Mouse (Mus musculus) left cerebral cortex, adult 8-10 months (tissue): ENCODE data around the gene Utp15. TPM values are rescaled to one million over a fixed set of nuclear protein-coding genes. Genes with fewer than 3 reads are reported as not detected.

ENCODE experiments used
- DNase-seq, 2 experiments: peaks; one replicate each; pipeline ENCODE4 v3.0.0; 2022; ENCODE audit warnings: low spot score in 2 of 2
- total RNA-seq, 4 experiments: library from RNA; stranded (reverse); gene quantifications; 2 replicates each; pipeline ENCODE4 v1.2.4; 2022

Gene Utp15
- total RNA-seq, 4 experiments from 2014 or later: 22.1 to 25.2 (median 24.3) TPM

GRCm38 (mm10) chr13:98254921-98255320, 7.9 kb downstream of the Utp15 start:
- DNase-seq: peak; percentile 11 to 76

- no peak for DNase-seq
Observed at GRCm38 (mm10) chr13:98249594-98249993, 13.2 kb downstream of the Utp15 start.

DNA sequence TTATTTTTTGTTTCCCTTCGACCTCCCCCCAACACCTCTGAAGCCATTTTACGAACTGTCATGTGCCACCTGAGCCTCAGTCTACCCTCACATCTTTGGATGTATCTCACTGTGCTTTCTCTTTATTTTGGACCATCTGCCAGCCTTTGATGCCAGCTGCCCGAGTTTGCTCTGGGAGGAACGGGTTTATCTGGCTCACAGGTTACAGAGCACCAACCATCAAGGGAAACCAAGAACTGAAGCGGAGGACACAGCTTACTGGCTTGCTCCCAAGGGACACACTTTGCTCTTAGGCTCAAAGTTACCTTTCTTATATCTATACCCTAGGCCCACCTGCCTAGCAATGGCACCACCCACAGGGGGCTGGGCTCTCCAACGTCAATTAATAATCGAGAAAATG, 17.5 kb downstream of the Utp15 start:
- DNase-seq: no peak

DNA sequence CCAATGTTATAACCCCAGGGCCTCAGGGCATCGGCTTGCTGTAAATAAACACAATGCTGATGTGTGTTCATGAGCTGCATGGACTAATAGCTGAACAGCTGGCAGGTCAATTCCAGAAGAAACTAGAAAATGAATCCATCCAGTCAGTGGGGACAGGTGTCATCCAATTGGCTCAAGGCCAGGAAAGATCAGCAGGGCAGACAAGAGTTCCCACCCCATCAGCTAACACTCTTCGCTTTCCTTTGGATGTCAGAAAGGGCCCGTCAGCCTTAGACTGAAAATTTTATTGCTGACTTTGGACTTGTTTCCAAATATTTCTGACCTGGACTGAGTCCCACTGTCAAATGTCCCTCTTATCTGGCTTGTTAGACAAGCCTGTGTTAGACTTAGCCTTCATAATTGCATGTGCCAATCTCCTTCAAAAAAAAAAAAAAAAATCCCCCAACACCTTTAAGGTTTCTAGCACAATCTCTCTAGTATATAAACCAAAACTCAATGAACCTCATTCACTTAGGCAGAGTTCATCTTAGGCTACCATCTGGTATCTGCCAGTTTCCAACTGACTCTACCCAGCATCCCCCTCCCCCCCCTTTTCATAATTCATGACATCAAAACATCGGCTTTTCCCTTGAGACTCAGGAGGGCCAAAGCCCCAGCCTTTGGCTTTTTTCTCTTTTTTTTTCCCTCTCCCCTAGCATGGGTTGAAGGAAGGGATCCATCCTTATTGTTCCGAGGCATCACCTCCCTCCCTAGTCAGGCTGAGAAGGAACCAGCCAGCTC, 18.1 kb downstream of the Utp15 start:
- no peak for DNase-seq

DNA sequence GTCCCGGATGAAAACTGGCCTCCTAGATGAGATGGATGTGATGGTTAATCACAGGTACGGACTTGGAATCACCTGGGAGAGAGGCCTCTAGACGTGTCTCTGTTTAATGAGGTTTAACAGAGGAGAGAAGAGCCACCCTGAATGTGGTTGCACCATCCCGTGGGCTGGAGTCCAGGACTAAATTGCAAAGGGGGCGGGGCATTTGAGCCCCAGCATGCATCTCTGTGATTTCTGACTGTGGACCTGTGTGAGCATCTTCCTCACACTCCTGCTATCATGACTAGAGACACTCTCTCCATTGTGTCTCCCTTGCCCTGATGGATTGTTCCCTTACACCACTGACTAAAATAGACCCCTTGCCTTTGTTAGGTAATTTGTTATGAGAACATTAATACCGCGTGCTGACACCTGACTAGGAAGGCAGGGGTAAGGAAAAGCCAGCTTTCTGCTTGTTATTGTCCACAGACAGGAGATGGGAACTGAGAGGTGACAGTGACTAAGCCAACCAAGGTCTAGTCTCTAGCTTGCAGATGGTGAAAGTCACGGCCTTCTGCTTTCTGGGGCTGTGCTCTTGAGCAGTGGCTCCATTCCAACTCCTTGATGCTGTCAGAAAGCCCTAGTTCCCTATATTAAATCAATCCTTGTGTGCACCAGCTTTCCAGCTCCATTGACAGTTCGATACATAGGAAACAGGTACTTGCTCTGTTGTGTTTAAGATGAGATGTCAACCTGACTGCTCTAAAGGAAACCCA, 21.1 kb downstream of the Utp15 start:
- DNase-seq: no peak

GRCm38 (mm10) chr13:98239978-98240641, 22.7 kb downstream of the Utp15 start:
- DNase-seq: peak in 1 of 2 experiments; percentile 77

DNA sequence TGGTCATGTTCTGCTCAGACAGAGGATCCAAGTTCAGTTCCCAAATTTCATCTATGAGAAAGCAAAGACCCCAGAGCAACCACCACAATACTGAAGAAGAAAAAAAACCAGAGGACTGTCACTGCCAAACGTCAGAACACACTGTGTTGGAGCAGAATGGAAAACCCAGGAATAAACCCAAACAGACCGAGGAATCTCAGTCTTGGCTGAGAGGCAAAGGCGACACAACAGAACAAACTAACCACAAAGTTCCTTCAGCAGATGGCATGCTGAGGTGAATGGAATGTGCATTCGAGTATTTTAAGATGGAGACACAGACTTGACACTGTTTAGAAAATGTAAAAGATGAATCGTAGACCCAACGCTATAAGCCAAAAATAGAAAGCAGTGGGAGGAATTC, 27.4 kb downstream of the Utp15 start:
- no peak for DNase-seq

DNA sequence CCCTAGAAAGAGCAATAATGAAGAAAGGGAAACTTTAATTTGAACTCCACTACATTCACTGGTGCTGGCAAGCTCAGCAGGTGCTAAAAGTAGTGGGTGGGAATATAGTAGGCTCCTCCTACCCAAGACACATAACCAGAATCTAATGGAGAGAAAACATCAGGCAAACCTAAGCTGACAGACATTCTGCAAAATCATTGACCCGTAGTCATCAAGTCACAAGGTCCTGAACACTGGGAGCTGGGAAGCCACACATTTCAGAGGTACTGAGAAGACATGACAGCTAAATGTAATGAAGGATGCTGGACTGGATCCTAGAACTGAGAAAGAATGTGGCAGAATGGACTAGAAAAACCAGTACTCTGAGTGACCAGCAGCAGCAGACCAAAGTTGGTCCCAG, 32.3 kb downstream of the Utp15 start:
- no peak for DNase-seq

- no peak for DNase-seq
Observed at GRCm38 (mm10) chr13:98226225-98226624, 36.6 kb downstream of the Utp15 start.

DNA sequence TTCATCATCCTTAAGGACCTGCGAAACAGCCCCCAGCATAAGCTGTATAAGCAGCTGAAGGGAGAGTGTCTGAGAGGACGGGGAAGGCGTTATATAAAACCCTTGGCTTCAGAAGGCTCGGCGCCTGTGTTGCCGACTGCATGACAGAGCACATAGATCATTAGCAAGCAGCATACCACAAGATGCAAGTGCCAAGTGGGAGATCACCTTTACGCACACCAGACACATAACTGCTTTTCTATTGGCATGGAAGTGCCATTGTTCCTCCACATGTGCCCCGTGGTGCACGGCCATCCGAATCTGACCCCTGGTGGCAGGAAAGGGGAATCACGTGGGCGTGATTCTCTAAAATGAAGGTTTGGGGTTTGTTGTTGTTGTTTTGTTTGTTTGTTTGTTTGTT, 40.0 kb downstream of the Utp15 start:
- no peak for DNase-seq

DNA sequence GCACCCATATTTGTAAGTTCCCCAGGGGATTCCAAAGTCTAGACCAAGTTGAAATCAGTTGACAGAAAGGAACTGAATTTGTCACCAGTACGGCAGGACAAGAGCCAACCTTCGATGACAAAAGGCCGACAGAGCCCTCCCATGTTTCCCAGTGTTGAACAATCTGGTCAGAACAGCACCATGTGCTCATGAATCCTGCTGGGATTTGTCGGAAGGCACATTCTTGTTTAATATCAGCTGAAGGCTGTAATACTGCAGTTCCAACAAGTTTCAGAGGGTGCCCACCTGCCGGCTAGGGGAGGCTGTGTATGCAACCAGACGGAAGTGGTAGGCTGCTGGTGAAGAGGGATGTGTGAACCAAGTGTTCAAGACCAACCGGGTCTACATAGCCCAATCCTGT, 52.7 kb downstream of the Utp15 start:
- no peak for DNase-seq

DNA sequence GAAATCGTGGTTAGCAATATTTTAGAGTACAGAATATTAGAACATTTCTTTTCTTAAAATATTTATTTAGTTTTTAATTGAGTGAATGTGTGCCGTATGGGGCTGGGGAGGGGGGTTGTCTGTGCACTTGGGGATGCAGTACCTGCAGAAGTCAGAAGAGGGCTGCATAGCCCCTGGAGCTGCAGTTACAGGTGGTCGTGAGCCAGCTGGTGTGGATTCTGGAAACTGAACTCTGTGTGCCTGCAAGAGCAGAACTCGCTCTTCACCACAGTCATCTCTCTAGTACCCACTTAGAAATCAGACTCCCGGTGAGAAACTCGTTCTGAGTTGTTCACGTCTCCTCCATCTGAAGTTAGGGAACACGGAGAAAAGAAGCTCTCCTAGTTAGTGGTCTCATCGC, 54.0 kb downstream of the Utp15 start:
- no peak for DNase-seq

- no peak for DNase-seq
Observed at GRCm38 (mm10) chr13:98206546-98206870, 56.3 kb downstream of the Utp15 start.

GRCm38 (mm10) chr13:98205771-98206545, 56.9 kb downstream of the Utp15 start, which contains the start of gene Arhgef28:
Gene Arhgef28, minus strand, starts transcription at chr13:98206439.
- peak in 1 of 2 experiments; percentile 34 for DNase-seq

GRCm38 (mm10) chr13:98205111-98205510, 57.7 kb downstream of the Utp15 start:
- no peak for DNase-seq

DNA sequence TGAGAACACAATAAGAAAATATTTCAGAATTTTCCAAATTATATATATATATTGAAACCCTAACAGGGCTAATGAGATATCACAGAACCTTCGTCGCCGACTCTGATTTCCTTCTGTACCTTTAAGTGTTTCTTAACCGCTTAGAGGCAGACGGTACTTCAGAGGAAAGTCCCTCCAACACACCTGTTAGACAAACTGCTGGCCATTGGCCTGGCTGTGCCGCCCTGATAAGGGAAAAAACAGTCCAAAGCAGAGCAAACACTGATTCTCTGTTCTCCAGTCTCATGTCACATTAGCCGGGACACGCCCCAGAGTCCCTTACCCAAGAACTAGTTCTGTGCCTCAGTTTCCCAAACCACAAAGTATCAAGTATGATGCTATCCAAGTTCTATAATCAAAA, 58.5 kb downstream of the Utp15 start:
- DNase-seq: no peak

- DNase-seq: no peak
Observed at GRCm38 (mm10) chr13:98201436-98201835, 61.4 kb downstream of the Utp15 start.
